Mouse (Mus musculus): ENCODE measurements at regions not wholly inside any gene's neighbourhood (a gene's known extent, or its start where the extent isn't known, plus 50 kb on each side); places are given as distances from the start of the nearest gene placed in this dataset.

DNA sequence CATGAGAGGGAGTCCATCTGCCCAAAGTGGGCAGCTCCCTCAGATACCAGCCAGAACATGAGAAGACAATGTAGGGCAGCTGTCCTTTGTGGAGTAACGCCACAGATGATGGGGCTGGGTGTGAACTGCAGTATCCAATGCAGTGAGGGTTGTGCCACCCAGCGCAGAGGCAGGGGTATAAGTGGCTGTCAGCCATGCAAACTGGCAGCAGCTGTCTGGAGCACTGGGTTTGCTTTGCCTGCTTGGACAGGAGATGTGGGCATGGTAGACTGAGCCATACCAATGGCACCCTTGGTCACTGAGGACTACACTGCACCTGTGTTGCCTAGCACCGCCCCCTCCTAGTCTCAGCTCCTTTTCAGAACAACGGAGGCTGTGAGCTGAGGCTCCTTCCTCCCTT, 244.6 kb upstream of the Mgmt start:
- Histone ChIP-seq H3K4me1 (ENCODE audit: insufficient read depth, low read length) (no peaks in the 10 kb centered on the region), H3K27ac (ENCODE audit: low read length) (no peak overlapping the region), H3K9me3 (ENCODE audit: low read length) (no peaks in the 10 kb centered on the region), H3K27me3 (ENCODE audit: insufficient read depth, low read length) (no peaks in the 10 kb centered on the region), H3K4me2 (replicated peaks; ENCODE audit: low read depth, low read length) (no peak overlapping the region), H3K9ac (replicated peaks; ENCODE audit: low read length) (no peak overlapping the region), H3K4me3 (ENCODE audit: low read length) (no peak overlapping the region), H3K36me3 (ENCODE audit: insufficient read depth, low read length) (no peaks in the 10 kb centered on the region)
- no peak for ATAC-seq (ENCODE audit: low FRiP score, low TSS enrichment)
- 88% methylated on average over 4 of the region's 4 CpGs for WGBS

- Histone ChIP-seq H3K9me3 (ENCODE audit: low read length) (peaks cover 2% of the 10 kb centered on the region; the same call in 1 of the 2 replicates), H3K4me3 (ENCODE audit: low read length) (no peak overlapping the region), H3K9ac (replicated peaks; ENCODE audit: low read length) (no peak overlapping the region), H3K27me3 (ENCODE audit: insufficient read depth, low read length) (peaks cover 5% of the 10 kb centered on the region; the same call in 1 of the 2 replicates), H3K4me1 (ENCODE audit: insufficient read depth, low read length) (0 out of 2 replicates have a peak, but pooled peaks cover 5% of the 10 kb centered on the region), H3K27ac (ENCODE audit: low read length) (no peak overlapping the region), H3K36me3 (ENCODE audit: insufficient read depth, low read length) (no peaks in the 10 kb centered on the region), H3K4me2 (replicated peaks; ENCODE audit: low read depth, low read length) (no peak overlapping the region)
- ATAC-seq (ENCODE audit: low FRiP score, low TSS enrichment): no peak
These were observed 234.5 kb upstream of the Mgmt start for GRCm38 (mm10) chr7:136659930-136660329.

- no peak overlapping the region for H3K27ac ChIP-seq (ENCODE audit: low read length)
- no peak overlapping the region for H3K4me2 ChIP-seq (replicated peaks; ENCODE audit: low read depth, low read length)
- no peak for ATAC-seq (ENCODE audit: low FRiP score, low TSS enrichment)
- WGBS: 83% methylated on average over 2 of the region's 2 CpGs
- H3K27me3 ChIP-seq (ENCODE audit: insufficient read depth, low read length): peaks cover 5% of the 10 kb centered on the region; the same call in 1 of the 2 replicates
- H3K9me3 ChIP-seq (ENCODE audit: low read length): peaks cover 2% of the 10 kb centered on the region; the same call in 1 of the 2 replicates
- no peaks in the 10 kb centered on the region for H3K36me3 ChIP-seq (ENCODE audit: insufficient read depth, low read length)
- no peak overlapping the region for H3K4me3 ChIP-seq (ENCODE audit: low read length)
- no peak overlapping the region for H3K9ac ChIP-seq (replicated peaks; ENCODE audit: low read length)
- 0 out of 2 replicates have a peak, but pooled peaks cover 5% of the 10 kb centered on the region for H3K4me1 ChIP-seq (ENCODE audit: insufficient read depth, low read length)
These were observed 234.0 kb upstream of the Mgmt start for GRCm38 (mm10) chr7:136660401-136660800.

DNA sequence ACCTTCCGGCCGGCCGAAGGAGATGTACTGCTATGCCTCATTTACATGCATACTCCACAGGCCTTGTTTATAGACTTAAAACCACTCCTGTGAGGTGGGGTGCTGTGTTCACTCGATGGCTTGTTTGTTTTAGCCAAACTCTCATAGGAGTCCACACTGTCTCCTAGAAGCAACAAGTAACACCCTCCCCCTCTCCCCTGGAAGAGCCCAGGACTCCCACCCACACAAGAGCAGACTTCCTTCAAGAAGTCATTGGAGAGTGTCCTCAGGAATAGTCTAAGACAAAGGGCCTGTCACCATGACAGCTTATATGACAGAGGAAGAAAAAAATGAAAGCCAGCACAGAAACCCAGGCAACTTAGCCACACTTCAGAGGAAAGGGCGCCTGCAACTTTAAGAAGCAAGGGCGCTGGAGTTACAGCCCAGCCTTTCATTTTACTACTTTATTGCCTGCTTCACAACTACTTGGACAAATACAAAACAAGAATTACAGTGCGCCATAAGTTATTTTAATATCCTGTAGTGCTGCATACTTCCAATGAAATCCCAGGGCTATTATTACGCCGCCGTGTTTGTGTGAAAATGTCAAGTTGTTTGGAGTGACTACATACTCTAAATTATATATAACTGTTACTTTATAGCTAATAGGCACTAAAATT, 229.9 kb upstream of the Mgmt start:
- peaks cover 23% of the 10 kb centered on the region for H3K27me3 ChIP-seq (ENCODE audit: insufficient read depth, low read length)
- WGBS: 50% methylated on average over 10 of the region's 10 CpGs
- 0 out of 2 replicates have a peak, but pooled peaks cover 10% of the 10 kb centered on the region for H3K4me1 ChIP-seq (ENCODE audit: insufficient read depth, low read length)
- H3K36me3 ChIP-seq (ENCODE audit: insufficient read depth, low read length): no peaks in the 10 kb centered on the region
- no peak overlapping the region for H3K9ac ChIP-seq (replicated peaks; ENCODE audit: low read length)
- no peak overlapping the region for H3K4me3 ChIP-seq (ENCODE audit: low read length)
- peak; percentile 74 for ATAC-seq (ENCODE audit: low FRiP score, low TSS enrichment)
- no peak overlapping the region for H3K4me2 ChIP-seq (replicated peaks; ENCODE audit: low read depth, low read length)
- no peak overlapping the region for H3K27ac ChIP-seq (ENCODE audit: low read length)
- H3K9me3 ChIP-seq (ENCODE audit: low read length): no peaks in the 10 kb centered on the region

DNA sequence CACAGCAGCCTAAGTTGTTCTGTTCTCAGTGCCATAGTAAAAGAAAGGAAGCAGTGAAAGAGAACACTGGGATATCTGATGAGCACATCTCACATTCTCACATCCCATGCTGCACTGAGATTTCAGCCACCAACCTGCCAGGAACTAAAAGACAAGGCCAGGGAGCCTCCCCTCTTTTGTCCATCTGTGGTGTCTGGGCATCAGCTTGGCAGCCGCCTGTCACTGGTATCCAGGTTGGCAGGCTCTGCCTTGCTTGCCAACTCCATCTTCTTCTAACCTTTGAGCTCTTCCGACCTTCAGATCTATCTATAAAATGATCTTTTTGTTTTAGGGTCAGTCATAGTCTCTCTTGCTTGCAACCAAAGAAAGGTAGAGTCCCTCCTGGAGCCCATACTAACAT, 228.5 kb upstream of the Mgmt start:
- H3K9me3 ChIP-seq (ENCODE audit: low read length): no peaks in the 10 kb centered on the region
- WGBS: 97% methylated on average over 2 of the region's 2 CpGs
- no peak overlapping the region for H3K4me2 ChIP-seq (replicated peaks; ENCODE audit: low read depth, low read length)
- no peaks in the 10 kb centered on the region for H3K36me3 ChIP-seq (ENCODE audit: insufficient read depth, low read length)
- H3K4me1 ChIP-seq (ENCODE audit: insufficient read depth, low read length): 0 out of 2 replicates have a peak, but pooled peaks cover 10% of the 10 kb centered on the region
- H3K9ac ChIP-seq (replicated peaks; ENCODE audit: low read length): no peak overlapping the region
- peaks cover 31% of the 10 kb centered on the region for H3K27me3 ChIP-seq (ENCODE audit: insufficient read depth, low read length)
- ATAC-seq (ENCODE audit: low FRiP score, low TSS enrichment): no peak
- no peak overlapping the region for H3K27ac ChIP-seq (ENCODE audit: low read length)
- no peak overlapping the region for H3K4me3 ChIP-seq (ENCODE audit: low read length)

GRCm38 (mm10) chr7:136666707-136667106, 227.7 kb upstream of the Mgmt start:
- peak; percentile 28; the same call in 1 of the 2 replicates for ATAC-seq (ENCODE audit: low FRiP score, low TSS enrichment)
- no peak overlapping the region for H3K4me3 ChIP-seq (ENCODE audit: low read length)
- 31% methylated on average over 6 of the region's 6 CpGs for WGBS

DNA sequence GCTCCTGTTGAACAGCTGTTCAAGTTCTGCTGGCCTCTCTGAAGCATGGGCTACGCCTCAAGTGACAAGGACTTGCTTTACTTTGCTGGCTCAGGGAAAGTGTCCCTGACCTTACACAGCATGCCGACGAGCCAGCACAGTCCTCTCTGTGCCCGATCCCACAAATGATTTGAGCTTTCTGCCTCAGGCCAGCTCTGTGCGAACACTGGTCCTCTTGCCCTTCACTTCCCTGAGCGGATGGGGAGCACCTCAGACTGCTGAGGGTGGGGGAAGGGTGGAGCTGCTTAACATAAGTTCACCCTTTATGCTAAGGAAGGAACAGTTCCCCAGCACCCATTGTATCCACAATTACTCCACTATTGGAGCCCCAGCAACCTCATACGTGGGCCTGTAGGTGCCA, 223.7 kb upstream of the Mgmt start:
- Histone ChIP-seq H3K4me1 (ENCODE audit: insufficient read depth, low read length) (peaks cover 13% of the 10 kb centered on the region; the same call in 1 of the 2 replicates), H3K36me3 (ENCODE audit: insufficient read depth, low read length) (no peaks in the 10 kb centered on the region), H3K9ac (replicated peaks; ENCODE audit: low read length) (no peak overlapping the region), H3K27ac (ENCODE audit: low read length) (no peak overlapping the region), H3K27me3 (ENCODE audit: insufficient read depth, low read length) (peaks cover 31% of the 10 kb centered on the region), H3K4me3 (ENCODE audit: low read length) (no peak overlapping the region), H3K4me2 (replicated peaks; ENCODE audit: low read depth, low read length) (no peak overlapping the region), H3K9me3 (ENCODE audit: low read length) (no peaks in the 10 kb centered on the region)
- no peak for ATAC-seq (ENCODE audit: low FRiP score, low TSS enrichment)
- 66% methylated on average over 7 of the region's 7 CpGs for WGBS

More at GRCm38 (mm10) chr7:136666707-136667106, 227.7 kb upstream of the Mgmt start:
- H3K9ac ChIP-seq (replicated peaks; ENCODE audit: low read length): no peak overlapping the region
- H3K27me3 ChIP-seq (ENCODE audit: insufficient read depth, low read length): peaks cover 31% of the 10 kb centered on the region
- H3K27ac ChIP-seq (ENCODE audit: low read length): no peak overlapping the region
- no peaks in the 10 kb centered on the region for H3K9me3 ChIP-seq (ENCODE audit: low read length)
- H3K4me1 ChIP-seq (ENCODE audit: insufficient read depth, low read length): 0 out of 2 replicates have a peak, but pooled peaks cover 10% of the 10 kb centered on the region
- H3K4me2 ChIP-seq (replicated peaks; ENCODE audit: low read depth, low read length): no peak overlapping the region
- H3K36me3 ChIP-seq (ENCODE audit: insufficient read depth, low read length): no peaks in the 10 kb centered on the region

- no peak overlapping the region for H3K9ac ChIP-seq (replicated peaks; ENCODE audit: low read length)
- no peaks in the 10 kb centered on the region for H3K9me3 ChIP-seq (ENCODE audit: low read length)
- peaks cover 22% of the 10 kb centered on the region for H3K4me1 ChIP-seq (ENCODE audit: insufficient read depth, low read length)
- H3K36me3 ChIP-seq (ENCODE audit: insufficient read depth, low read length): no peaks in the 10 kb centered on the region
- no peak for ATAC-seq (ENCODE audit: low FRiP score, low TSS enrichment)
- H3K27ac ChIP-seq (ENCODE audit: low read length): no peak overlapping the region
- H3K27me3 ChIP-seq (ENCODE audit: insufficient read depth, low read length): peaks cover 30% of the 10 kb centered on the region
- WGBS: 31% methylated on average over 5 of the region's 5 CpGs
- no peak overlapping the region for H3K4me3 ChIP-seq (ENCODE audit: low read length)
- H3K4me2 ChIP-seq (replicated peaks; ENCODE audit: low read depth, low read length): no peak overlapping the region
These were observed 220.3 kb upstream of the Mgmt start for GRCm38 (mm10) chr7:136674159-136674558.

DNA sequence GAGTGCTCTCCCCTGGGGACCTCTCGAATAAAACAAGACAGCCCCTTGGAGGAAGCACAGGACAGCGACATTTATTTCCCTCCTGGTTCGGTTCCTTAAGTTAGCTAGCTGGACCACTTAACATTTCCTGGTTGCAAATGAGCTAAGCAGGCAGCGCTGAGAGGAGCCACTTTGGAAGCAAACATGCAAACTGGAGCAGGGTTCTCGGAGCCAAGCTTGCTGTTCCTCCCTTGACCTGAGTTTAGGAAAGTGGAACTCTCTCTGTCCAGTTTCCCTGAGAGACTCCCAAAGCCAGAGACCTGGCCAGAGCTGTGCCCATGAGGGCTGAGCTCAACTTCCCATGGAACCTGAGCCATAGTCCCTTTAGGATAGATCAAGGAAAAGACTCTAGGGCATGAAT, 219.4 kb upstream of the Mgmt start:
- no peak overlapping the region for H3K4me3 ChIP-seq (ENCODE audit: low read length)
- H3K9ac ChIP-seq (replicated peaks; ENCODE audit: low read length): no peak overlapping the region
- H3K27me3 ChIP-seq (ENCODE audit: insufficient read depth, low read length): peaks cover 23% of the 10 kb centered on the region
- H3K27ac ChIP-seq (ENCODE audit: low read length): no peak overlapping the region
- no peaks in the 10 kb centered on the region for H3K9me3 ChIP-seq (ENCODE audit: low read length)
- H3K4me2 ChIP-seq (replicated peaks; ENCODE audit: low read depth, low read length): no peak overlapping the region
- H3K4me1 ChIP-seq (ENCODE audit: insufficient read depth, low read length): peaks cover 22% of the 10 kb centered on the region
- 21% methylated on average over 5 of the region's 5 CpGs for WGBS
- 0 out of 2 replicates have a peak, but pooled peaks have one; percentile 27 for ATAC-seq (ENCODE audit: low FRiP score, low TSS enrichment)
- H3K36me3 ChIP-seq (ENCODE audit: insufficient read depth, low read length): no peaks in the 10 kb centered on the region

DNA sequence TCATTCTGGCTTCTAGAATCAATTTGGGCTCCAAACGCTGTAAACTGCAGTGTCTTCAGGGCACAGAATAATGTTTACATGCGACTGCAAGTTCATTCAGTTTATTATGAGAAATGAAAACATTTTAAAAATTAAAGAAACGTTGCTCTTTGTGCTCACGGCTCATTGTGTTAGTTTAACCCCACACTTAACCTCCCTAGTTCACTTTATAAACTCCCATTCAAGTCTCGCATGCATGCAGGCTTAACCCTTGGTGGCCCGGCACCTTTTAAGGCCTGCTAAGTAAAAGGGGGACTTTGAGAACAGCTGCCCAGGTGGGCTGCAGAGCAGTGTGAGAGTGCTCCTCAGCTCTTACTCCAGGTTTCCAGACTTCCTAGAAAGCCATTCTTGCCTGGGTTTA, 218.3 kb upstream of the Mgmt start:
- no peak for ATAC-seq (ENCODE audit: low FRiP score, low TSS enrichment)
- Histone ChIP-seq H3K4me2 (replicated peaks; ENCODE audit: low read depth, low read length) (peak overlapping the region; percentile 8; the same call in 1 of the 2 replicates), H3K27me3 (ENCODE audit: insufficient read depth, low read length) (peaks cover 22% of the 10 kb centered on the region)

More for the DNA sequence above, 218.3 kb upstream of the Mgmt start:
- Histone ChIP-seq H3K9me3 (ENCODE audit: low read length) (no peaks in the 10 kb centered on the region), H3K4me3 (ENCODE audit: low read length) (no peak overlapping the region), H3K27ac (ENCODE audit: low read length) (no peak overlapping the region), H3K36me3 (ENCODE audit: insufficient read depth, low read length) (no peaks in the 10 kb centered on the region), H3K4me1 (ENCODE audit: insufficient read depth, low read length) (peaks cover 22% of the 10 kb centered on the region), H3K9ac (replicated peaks; ENCODE audit: low read length) (no peak overlapping the region)
- 18% methylated on average over 6 of the region's 6 CpGs for WGBS

Data from kidney, embryonic 16.5 days (tissue).